Mouse (Mus musculus) stomach, postnatal 0 days (tissue): Measurements from ENCODE around the gene Dnah11.

Experiments used
- CTCF ChIP-seq: IDR thresholded peaks from 2 replicates; pipeline ENCODE4 v1.5.1; 2016; ENCODE audit warnings: antibody characterized with exemption, low read depth, mild to moderate bottlenecking, moderate library complexity
- EP300 ChIP-seq: optimal IDR thresholded peaks from 2 replicates; pipeline ENCODE3; 2016; ENCODE audit warnings: antibody characterized with exemption

- TF ChIP-seq CTCF (no peak), EP300 (no peak)
Observed at GRCm38 (mm10) chr12:117929768-117930167, 269.1 kb downstream of the Dnah11 start.
